Mouse (Mus musculus): ENCODE results near the gene Vps33b.

DNA sequence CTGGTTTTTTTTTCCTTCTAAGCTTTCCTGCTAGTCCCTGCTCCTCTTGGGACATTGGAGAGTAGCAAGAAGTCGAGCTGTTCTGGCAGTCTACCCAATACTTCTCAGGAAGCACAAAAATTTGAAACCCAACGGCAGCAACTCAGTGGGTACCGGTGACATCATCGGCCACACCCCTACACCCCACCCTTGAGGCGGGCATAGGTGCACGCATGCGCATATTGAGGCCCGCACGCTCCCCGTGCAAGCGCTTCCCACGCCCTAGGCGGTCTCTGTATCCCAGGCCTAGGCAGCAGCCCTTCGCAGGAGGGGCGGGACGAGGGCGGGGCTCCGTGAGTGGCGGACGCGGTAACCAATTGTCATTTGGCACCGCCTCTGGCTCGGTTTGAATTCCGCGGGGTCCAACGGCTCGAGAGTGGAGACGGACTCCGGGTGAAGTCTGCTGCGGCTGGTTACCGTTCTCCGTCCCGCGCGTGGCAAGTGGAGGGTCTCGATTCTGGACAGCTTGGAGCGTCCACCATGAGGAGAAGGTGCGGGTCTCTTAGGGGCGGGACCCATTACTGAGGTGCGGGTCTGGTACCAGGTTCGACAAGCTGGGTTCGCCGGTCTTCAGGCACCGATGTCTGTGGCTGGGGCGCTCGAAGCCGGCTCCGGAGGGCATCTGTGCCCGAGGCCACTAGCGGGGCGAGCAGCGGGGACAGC, 24.8 kb downstream of the Vps33b start, which contains the start of gene Prc1:
- TF ChIP-seq CTCF (IDR thresholded peaks at IDR 0.05; ENCODE audit: borderline replicate concordance, insufficient read depth, low read depth, low read length), result no peak
- peak; percentile 26; the same call in 1 of the 2 replicates for TF ChIP-seq POLR2A (IDR thresholded peaks at IDR 0.05; ENCODE audit: borderline replicate concordance, insufficient read depth, low read length)

Data from cerebellum, adult 2 months (tissue).